Mouse (Mus musculus): Measurements from ENCODE around the gene Pld2. TPM values are rescaled to one million over a fixed set of nuclear protein-coding genes. Genes with fewer than 3 reads are reported as not detected.
"Not testable (repeated sequence)": the region's sequence is repeated elsewhere in the genome, so short reads cannot be mapped to it uniquely, and the experiment has no call there.

The Pld2 gene
- total RNA-seq, 1 experiment from 2014 or later: 14.4 TPM

- no peak for ATAC-seq (replicated peaks in 1 of 2; ENCODE audit: insufficient read depth in 1 of 2, low FRiP score in 2 of 2, low TSS enrichment in 1 of 2, low read depth in 1 of 2, poor library complexity in 2 of 2, severe bottlenecking in 2 of 2)
These were observed 19.6 kb upstream of the Pld2 start for GRCm38 (mm10) chr11:70520178-70520769.

DNA sequence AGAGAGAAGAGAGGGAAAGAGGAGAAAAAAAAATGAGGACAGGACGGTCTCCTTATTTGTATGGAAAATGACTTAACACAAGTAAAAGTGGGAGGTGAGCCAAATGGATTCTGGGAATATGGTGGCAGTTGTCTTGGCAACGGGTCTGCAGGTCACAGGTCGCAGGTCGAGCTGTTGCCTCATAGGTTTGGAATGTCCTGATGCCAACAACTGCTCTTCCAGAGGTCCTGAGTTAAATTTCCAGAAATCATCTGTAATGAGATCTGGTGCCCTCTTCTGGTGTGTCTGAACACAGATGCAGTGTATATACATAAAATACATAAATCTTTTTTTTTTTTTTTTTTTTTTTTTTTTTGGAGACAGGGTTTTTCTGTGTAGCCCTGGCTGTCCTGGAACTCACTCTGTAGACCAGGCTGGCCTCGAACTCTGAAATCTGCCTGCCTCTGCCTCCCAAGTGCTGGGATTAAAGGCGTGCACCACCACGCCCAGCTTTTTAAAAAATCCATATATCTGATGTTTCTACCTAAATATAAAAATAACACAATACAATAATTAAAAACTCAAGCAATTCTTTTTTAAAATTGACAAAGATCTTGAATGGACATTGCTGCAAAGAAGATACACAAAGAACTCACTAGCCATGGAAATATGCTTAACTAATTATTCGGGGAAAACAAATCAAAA lies 16.4 kb upstream of the Pld2 start:
- ATAC-seq (replicated peaks in 1 of 2; ENCODE audit: insufficient read depth in 1 of 2, low FRiP score in 2 of 2, low TSS enrichment in 1 of 2, low read depth in 1 of 2, poor library complexity in 2 of 2, severe bottlenecking in 2 of 2): not testable (repeated sequence)

DNA sequence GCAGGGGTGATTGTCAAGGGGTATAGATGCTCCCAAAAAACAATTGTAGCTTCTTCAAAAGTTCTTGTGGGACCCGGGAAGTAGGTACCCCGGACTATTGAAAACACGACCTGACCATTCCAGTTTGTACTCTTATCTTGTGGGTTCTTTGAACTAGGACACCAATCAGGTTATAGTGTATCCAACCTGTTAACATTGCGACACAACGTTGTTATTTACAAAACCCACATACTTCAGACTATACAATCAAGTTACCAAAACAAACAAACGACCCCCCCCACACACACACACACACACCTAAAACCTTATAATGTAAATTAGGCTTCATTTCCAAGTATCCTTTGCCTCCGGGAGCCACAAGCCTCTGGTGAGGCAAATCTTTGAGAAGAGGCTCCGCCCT lies 15.1 kb upstream of the Pld2 start:
- peak in 1 of 2 experiments; percentile 1; a peak in 1 of 4 replicates for ATAC-seq (replicated peaks in 1 of 2; ENCODE audit: insufficient read depth in 1 of 2, low FRiP score in 2 of 2, low TSS enrichment in 1 of 2, low read depth in 1 of 2, poor library complexity in 2 of 2, severe bottlenecking in 2 of 2)

DNA sequence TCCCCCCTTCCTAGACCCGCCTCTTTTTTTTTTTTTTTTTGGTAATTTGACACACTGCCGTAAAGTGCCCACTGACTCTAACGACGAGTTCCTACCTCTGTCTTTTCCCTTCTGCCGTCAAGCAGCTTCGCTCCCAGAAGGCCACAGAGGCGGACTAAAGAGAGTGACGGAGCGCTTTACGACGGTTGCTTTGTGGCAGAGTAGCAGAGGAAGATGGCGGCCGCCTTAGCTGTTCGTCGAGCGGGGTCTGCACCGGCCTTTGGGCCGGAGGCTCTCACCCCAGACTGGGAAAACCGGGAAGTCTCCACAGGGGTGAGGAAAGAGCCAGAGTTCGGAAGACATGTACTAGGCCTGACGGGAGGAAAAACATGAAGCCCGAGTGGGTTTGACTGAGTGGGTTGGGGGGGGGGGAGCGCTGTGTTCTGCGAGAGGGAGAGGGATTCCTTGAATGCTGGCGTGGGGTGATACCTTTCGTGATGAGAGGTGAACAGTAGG lies 14.6 kb upstream of the Pld2 start, which contains the start of gene Psmb6:
Psmb6 (plus strand) TSS at position 184 of the 495 bp plus-strand sequence.
- ATAC-seq (replicated peaks in 1 of 2; ENCODE audit: insufficient read depth in 1 of 2, low FRiP score in 2 of 2, low TSS enrichment in 1 of 2, low read depth in 1 of 2, poor library complexity in 2 of 2, severe bottlenecking in 2 of 2): peak; percentile 99

- ATAC-seq (replicated peaks in 1 of 2; ENCODE audit: insufficient read depth in 1 of 2, low FRiP score in 2 of 2, low TSS enrichment in 1 of 2, low read depth in 1 of 2, poor library complexity in 2 of 2, severe bottlenecking in 2 of 2): no peak
These were observed 14.1 kb upstream of the Pld2 start for GRCm38 (mm10) chr11:70525726-70526125.

- no peak for ATAC-seq (replicated peaks in 1 of 2; ENCODE audit: insufficient read depth in 1 of 2, low FRiP score in 2 of 2, low TSS enrichment in 1 of 2, low read depth in 1 of 2, poor library complexity in 2 of 2, severe bottlenecking in 2 of 2)
These were observed 13.7 kb upstream of the Pld2 start for GRCm38 (mm10) chr11:70526211-70526610.

- no peak for ATAC-seq (replicated peaks in 1 of 2; ENCODE audit: insufficient read depth in 1 of 2, low FRiP score in 2 of 2, low TSS enrichment in 1 of 2, low read depth in 1 of 2, poor library complexity in 2 of 2, severe bottlenecking in 2 of 2)
These were observed 11.3 kb upstream of the Pld2 start for GRCm38 (mm10) chr11:70528610-70529009.

- ATAC-seq (replicated peaks in 1 of 2; ENCODE audit: insufficient read depth in 1 of 2, low FRiP score in 2 of 2, low TSS enrichment in 1 of 2, low read depth in 1 of 2, poor library complexity in 2 of 2, severe bottlenecking in 2 of 2): not testable (repeated sequence)
These were observed 8.8 kb upstream of the Pld2 start for GRCm38 (mm10) chr11:70531065-70531464.

DNA sequence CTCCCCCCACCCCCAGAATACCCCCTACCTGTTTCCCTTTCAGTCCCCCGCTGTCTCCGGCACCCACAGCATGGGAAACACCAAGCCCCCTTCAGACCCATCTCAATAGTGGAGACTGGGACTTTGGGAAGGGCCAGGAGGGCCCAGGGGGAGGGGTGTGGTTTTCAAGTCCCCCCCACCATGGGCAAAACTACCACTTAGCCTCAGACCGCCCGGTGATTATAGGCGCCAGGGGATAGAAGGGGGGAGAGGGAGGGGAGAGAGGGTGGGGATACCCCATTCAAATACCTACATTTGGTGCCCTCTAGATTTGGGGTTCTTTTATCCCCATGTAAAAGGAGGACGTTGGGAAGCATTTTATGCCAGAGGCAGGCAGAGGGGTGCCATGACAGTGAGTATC lies 7.0 kb upstream of the Pld2 start, which contains the start of gene Gm40193:
Gm40193 (minus strand) TSS at position 101 of the 400 bp plus-strand sequence.
- ATAC-seq (replicated peaks in 1 of 2; ENCODE audit: insufficient read depth in 1 of 2, low FRiP score in 2 of 2, low TSS enrichment in 1 of 2, low read depth in 1 of 2, poor library complexity in 2 of 2, severe bottlenecking in 2 of 2): no peak

DNA sequence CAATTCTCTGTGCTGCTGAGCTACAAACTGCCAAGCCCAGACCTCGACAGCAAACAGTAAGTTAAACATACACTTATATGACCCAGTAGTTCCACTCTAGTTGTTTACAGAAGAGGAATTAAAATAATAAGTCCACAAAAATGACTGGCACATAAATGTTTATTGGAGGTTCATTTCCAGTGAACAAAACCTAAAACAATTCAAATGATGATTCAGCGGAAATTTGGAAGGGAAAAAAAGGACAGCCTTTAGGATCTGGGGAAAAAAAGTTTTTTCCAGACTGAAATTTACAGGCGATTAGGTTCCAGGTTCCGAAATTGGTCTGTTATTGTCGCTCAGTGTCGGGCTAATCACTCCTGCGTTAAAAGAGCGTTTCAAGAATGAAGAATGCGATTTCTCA lies 441 bp upstream of the Pld2 start:
- ATAC-seq (replicated peaks in 1 of 2; ENCODE audit: insufficient read depth in 1 of 2, low FRiP score in 2 of 2, low TSS enrichment in 1 of 2, low read depth in 1 of 2, poor library complexity in 2 of 2, severe bottlenecking in 2 of 2): no peak

GRCm38 (mm10) chr11:70540928-70541327 lies 1.1 kb downstream of the Pld2 start:
- ATAC-seq (replicated peaks in 1 of 2; ENCODE audit: insufficient read depth in 1 of 2, low FRiP score in 2 of 2, low TSS enrichment in 1 of 2, low read depth in 1 of 2, poor library complexity in 2 of 2, severe bottlenecking in 2 of 2): no peak

GRCm38 (mm10) chr11:70541415-70541814 lies 1.6 kb downstream of the Pld2 start:
- ATAC-seq (replicated peaks in 1 of 2; ENCODE audit: insufficient read depth in 1 of 2, low FRiP score in 2 of 2, low TSS enrichment in 1 of 2, low read depth in 1 of 2, poor library complexity in 2 of 2, severe bottlenecking in 2 of 2): no peak

DNA sequence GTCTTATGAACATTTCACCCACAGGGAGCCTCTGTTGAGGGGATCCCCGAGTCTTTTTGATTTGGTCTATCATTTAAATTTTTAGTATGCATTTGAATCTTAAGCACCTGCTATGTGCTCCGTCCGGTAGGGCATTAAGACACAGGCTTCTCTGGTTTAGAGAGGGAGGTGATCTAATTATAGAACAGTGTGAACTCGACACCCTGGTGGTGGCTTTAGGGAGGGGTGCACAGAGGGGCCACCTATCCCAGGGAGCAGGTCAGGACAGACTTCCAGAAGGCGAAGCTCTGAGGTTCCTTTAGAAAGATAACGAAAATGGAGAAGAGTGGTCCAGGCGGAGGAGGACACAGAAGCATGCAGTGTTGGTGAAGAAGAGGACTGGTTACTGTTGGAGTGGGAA lies 4.6 kb downstream of the Pld2 start:
- ATAC-seq (replicated peaks in 1 of 2; ENCODE audit: insufficient read depth in 1 of 2, low FRiP score in 2 of 2, low TSS enrichment in 1 of 2, low read depth in 1 of 2, poor library complexity in 2 of 2, severe bottlenecking in 2 of 2): no peak

- ATAC-seq (replicated peaks in 1 of 2; ENCODE audit: insufficient read depth in 1 of 2, low FRiP score in 2 of 2, low TSS enrichment in 1 of 2, low read depth in 1 of 2, poor library complexity in 2 of 2, severe bottlenecking in 2 of 2): no peak
These were observed 11.7 kb downstream of the Pld2 start for GRCm38 (mm10) chr11:70551526-70551925.

DNA sequence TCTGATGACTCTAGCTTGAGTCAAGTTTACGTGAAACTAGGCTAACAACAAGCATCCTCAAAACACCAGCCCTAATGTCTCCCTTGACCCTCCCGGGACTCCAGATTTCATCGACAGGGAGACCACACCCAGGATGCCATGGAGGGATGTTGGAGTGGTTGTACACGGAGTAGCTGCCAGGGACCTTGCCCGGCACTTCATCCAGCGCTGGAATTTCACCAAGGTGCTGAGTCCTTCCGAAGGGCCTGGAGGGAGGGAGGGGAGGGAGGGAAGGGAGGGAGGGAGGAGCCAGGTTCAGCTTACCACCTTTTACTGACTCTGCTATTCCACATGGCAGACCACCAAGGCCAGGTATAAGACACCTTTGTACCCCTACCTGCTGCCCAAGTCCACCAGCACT lies 14.1 kb downstream of the Pld2 start:
- no peak for ATAC-seq (replicated peaks in 1 of 2; ENCODE audit: insufficient read depth in 1 of 2, low FRiP score in 2 of 2, low TSS enrichment in 1 of 2, low read depth in 1 of 2, poor library complexity in 2 of 2, severe bottlenecking in 2 of 2)

GRCm38 (mm10) chr11:70557545-70557944 lies 17.7 kb downstream of the Pld2 start:
- ATAC-seq (replicated peaks in 1 of 2; ENCODE audit: insufficient read depth in 1 of 2, low FRiP score in 2 of 2, low TSS enrichment in 1 of 2, low read depth in 1 of 2, poor library complexity in 2 of 2, severe bottlenecking in 2 of 2): no peak

DNA sequence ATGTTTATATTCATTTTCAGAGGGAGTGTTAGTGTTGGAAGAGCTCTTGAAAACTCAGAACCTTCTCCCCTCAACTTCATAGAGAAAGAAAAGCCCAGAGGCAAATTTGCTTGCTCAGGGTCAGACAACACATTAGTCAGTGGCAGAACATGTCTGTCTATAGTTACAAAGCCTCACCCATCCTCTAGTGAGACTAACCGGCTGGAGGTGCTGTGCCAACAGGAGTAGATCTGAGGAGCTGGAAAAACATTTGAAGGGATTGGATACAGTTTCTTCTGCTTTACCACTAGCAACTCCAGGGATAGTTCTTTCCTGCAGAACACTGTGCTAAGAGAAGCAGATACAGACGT lies 22.0 kb downstream of the Pld2 start:
- no peak for ATAC-seq (replicated peaks in 1 of 2; ENCODE audit: insufficient read depth in 1 of 2, low FRiP score in 2 of 2, low TSS enrichment in 1 of 2, low read depth in 1 of 2, poor library complexity in 2 of 2, severe bottlenecking in 2 of 2)

DNA sequence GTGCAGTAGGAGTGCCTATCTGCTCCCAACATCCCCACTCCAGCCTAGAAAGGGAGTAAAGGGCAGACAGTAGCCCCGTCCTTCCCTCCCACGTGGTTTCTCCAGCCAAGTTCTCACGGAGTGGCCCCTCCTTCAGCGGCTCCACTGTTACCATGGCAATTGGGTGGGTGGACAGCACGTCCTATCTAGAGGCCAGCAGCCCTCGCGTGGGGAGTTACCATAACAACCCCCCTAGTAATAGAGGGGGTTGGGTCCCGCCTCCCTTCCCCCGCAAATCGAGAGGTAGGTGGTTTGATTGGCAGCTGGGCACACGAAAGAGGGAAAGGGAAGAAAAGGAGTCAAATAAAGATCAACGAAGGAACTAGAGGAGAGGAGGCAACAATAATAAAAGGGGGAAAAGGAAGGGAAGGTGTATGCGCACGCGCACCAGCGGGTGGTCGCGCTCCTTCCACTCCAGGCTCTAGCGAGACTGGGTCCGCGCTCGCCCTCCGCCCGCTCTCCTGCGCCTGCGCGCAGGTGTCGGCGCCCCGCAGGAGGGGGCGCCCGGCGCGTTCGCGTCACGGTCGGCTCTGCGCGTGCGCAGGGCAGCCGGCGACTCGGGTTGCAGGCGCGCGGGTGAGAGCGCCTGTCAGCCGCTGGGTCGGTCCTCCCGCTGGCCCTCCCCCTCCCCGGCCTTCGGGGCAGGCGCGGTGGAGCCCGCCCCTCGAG lies 22.6 kb downstream of the Pld2 start, which contains the start of gene Mink1:
Mink1 (plus strand) TSS at position 595 of the 708 bp plus-strand sequence.
- peak; percentile 42 to 55 for ATAC-seq (replicated peaks in 1 of 2; ENCODE audit: insufficient read depth in 1 of 2, low FRiP score in 2 of 2, low TSS enrichment in 1 of 2, low read depth in 1 of 2, poor library complexity in 2 of 2, severe bottlenecking in 2 of 2)

Measured in hematopoietic stem cell, adult 5-6 weeks (primary cell).